Mouse (Mus musculus) embryonic fibroblast, embryonic 13.5 days (primary cell): ENCODE measurements around the gene Olfr986.

ENCODE experiments used
- CTCF ChIP-seq: IDR thresholded peaks from 2 replicates; pipeline ENCODE4 v1.5.1; 2011; ENCODE audit warnings: mild to moderate bottlenecking, control low read depth, low read length, moderate library complexity, borderline replicate concordance; ENCODE audit not compliant: insufficient read depth
- POLR2A ChIP-seq: IDR thresholded peaks from 2 replicates; pipeline ENCODE4 v1.6.1; 2011; ENCODE audit warnings: low read depth, mild to moderate bottlenecking, control low read depth, low read length, moderate library complexity

DNA sequence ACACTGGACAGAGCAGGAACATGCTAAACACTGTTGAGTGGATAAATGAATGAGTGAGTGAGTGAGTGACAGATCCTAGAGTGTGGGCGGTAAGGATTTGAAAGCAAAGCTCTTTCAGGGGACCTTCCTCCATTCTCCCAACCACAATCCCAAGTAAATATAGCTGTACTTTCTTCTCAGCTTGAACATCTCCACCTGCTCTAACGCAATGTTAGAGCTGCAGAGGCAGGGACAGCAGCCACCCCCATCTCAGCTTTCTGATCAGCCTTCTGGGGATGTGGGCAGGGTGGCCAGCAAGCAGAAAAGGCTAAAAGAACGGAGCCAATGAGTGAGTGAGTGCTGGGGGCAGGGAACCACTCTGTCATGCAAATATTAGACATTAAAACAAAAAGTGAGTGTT lies 50.3 kb downstream of the Olfr986 start:
- TF ChIP-seq POLR2A (no peak), CTCF (no peak)
